Mouse (Mus musculus) MEL (cell line): ENCODE data around the gene Abcc4. TPM values are rescaled to one million over a fixed set of nuclear protein-coding genes. Genes with fewer than 3 reads are reported as not detected.

ENCODE experiments used
- DNase-seq: peaks from one replicate; pipeline ENCODE4 v3.0.0; 2011; ENCODE audit warnings: low read depth, low spot score
- H3K27ac ChIP-seq: 2 replicates; pipeline ENCODE4 v1.5.1; 2012; ENCODE audit warnings: low read depth, mild to moderate bottlenecking, control low read depth, low read length, moderate library complexity; ENCODE audit not compliant: control insufficient read depth
- H3K27me3 ChIP-seq, 2 experiments: fragments of 150-350 bp in 1 of 2; sonication (generic) in 1 of 2; 2 replicates each; pipeline ENCODE4 v1.6.1; 2012; ENCODE audit warnings: low read length in 2 of 2, mild to moderate bottlenecking in 2 of 2, improper control_type of control experiment in 1 of 2, moderate library complexity in 1 of 2; ENCODE audit not compliant: insufficient read depth in 2 of 2, control insufficient read depth in 1 of 2
- H3K36me3 ChIP-seq, 2 experiments: 2 replicates each; pipeline ENCODE4 v1.6.1; 2012 to 2014; ENCODE audit warnings: low read length in 2 of 2, improper control_type of control experiment in 1 of 2, inconsistent platforms in 1 of 2, mild to moderate bottlenecking in 1 of 2; ENCODE audit not compliant: insufficient read depth in 2 of 2, control insufficient read depth in 1 of 2
- H3K4me1 ChIP-seq, 2 experiments: fragments of 150-350 bp in 1 of 2; sonication (generic) in 1 of 2; 2 replicates each; pipeline ENCODE4 v1.6.1; 2012; ENCODE audit warnings: low read length in 2 of 2, improper control_type of control experiment in 1 of 2, mild to moderate bottlenecking in 1 of 2; ENCODE audit not compliant: insufficient read depth in 2 of 2, control insufficient read depth in 1 of 2
- H3K4me3 ChIP-seq, 2 experiments: fragments of 150-350 bp in 1 of 2; sonication (generic) in 1 of 2; 2 replicates each; pipeline ENCODE4 v1.5.1; 2012; ENCODE audit warnings: low read depth in 2 of 2, low read length in 2 of 2, mild to moderate bottlenecking in 2 of 2, moderate library complexity in 2 of 2, control low read depth in 1 of 2, improper control_type of control experiment in 1 of 2; ENCODE audit not compliant: control insufficient read depth in 1 of 2, insufficient read depth in 1 of 2
- H3K79me2 ChIP-seq: 2 replicates; pipeline ENCODE4 v1.6.1; 2012; ENCODE audit warnings: mild to moderate bottlenecking, low read length, moderate library complexity; ENCODE audit not compliant: control insufficient read depth, poor library complexity, insufficient read depth
- H3K9ac ChIP-seq: 2 replicates; pipeline ENCODE4 v1.6.1; 2012; ENCODE audit warnings: low read depth, mild to moderate bottlenecking, control low read depth, low read length, moderate library complexity; ENCODE audit not compliant: control insufficient read depth, poor library complexity, severe bottlenecking
- H3K9me3 ChIP-seq: fragments of 150-350 bp; sonication (generic); replicated peaks from 2 replicates; pipeline ENCODE4 v1.6.1; 2012; ENCODE audit warnings: mild to moderate bottlenecking, low read length, improper control_type of control experiment, moderate library complexity; ENCODE audit not compliant: insufficient read depth
- ELF1 ChIP-seq: IDR thresholded peaks from 2 replicates; pipeline ENCODE4 v1.6.1; 2014; ENCODE audit warnings: low read depth, mild to moderate bottlenecking, inconsistent platforms, low read length, improper control_type of control experiment, moderate library complexity
- EP300 ChIP-seq, 2 experiments: IDR thresholded peaks; 2 replicates each; pipeline ENCODE4 v1.6.1; 2011; ENCODE audit warnings: improper control_type of control experiment in 2 of 2, low read length in 2 of 2, low read depth in 1 of 2, mild to moderate bottlenecking in 1 of 2
- ETS1 ChIP-seq: IDR thresholded peaks from 2 replicates; pipeline ENCODE4 v1.6.1; 2012; ENCODE audit warnings: low read depth, mild to moderate bottlenecking, inconsistent platforms, low read length, improper control_type of control experiment, moderate library complexity
- GATA1 ChIP-seq: IDR thresholded peaks from 2 replicates; pipeline ENCODE4 v1.6.1; 2011; ENCODE audit warnings: low read depth, low read length, improper control_type of control experiment
- JUND ChIP-seq: IDR thresholded peaks from 2 replicates; pipeline ENCODE4 v1.6.1; 2011; ENCODE audit warnings: low read depth, mild to moderate bottlenecking, improper control_type of control experiment, low read length
- MAFK ChIP-seq: IDR thresholded peaks from 2 replicates; pipeline ENCODE4 v1.6.1; 2011; ENCODE audit warnings: low read depth, mild to moderate bottlenecking, low read length, improper control_type of control experiment, borderline replicate concordance
- MAZ ChIP-seq: IDR thresholded peaks from 2 replicates; pipeline ENCODE4 v1.6.1; 2012; ENCODE audit warnings: low read depth, mild to moderate bottlenecking, inconsistent platforms, low read length, improper control_type of control experiment
- MXI1 ChIP-seq: IDR thresholded peaks from 2 replicates; pipeline ENCODE4 v1.6.1; 2011; ENCODE audit warnings: mild to moderate bottlenecking, low read depth, low read length, improper control_type of control experiment
- MYB ChIP-seq: IDR thresholded peaks from 2 replicates; pipeline ENCODE4 v1.6.1; 2011; ENCODE audit warnings: mild to moderate bottlenecking, low read depth, low read length, improper control_type of control experiment
- POLR2A ChIP-seq, 2 experiments: IDR thresholded peaks; 2 replicates each; pipeline ENCODE4 v1.6.1; 2011 to 2012; ENCODE audit warnings: low read length in 2 of 2, mild to moderate bottlenecking in 2 of 2, control low read depth in 1 of 2, improper control_type of control experiment in 1 of 2, low read depth in 1 of 2, moderate library complexity in 1 of 2; ENCODE audit not compliant: control insufficient read depth in 1 of 2, insufficient read depth in 1 of 2, poor library complexity in 1 of 2
- SIN3A ChIP-seq: IDR thresholded peaks from 2 replicates; pipeline ENCODE4 v1.6.1; 2012; ENCODE audit warnings: low read length, improper control_type of control experiment, inconsistent platforms
- SMC3 ChIP-seq: IDR thresholded peaks from 2 replicates; pipeline ENCODE4 v1.6.1; 2011; ENCODE audit warnings: low read depth, low read length, improper control_type of control experiment
- UBTF ChIP-seq: IDR thresholded peaks from 2 replicates; pipeline ENCODE4 v1.6.1; 2012; ENCODE audit warnings: low read depth, mild to moderate bottlenecking, inconsistent platforms, low read length, improper control_type of control experiment, moderate library complexity, borderline replicate concordance; ENCODE audit not compliant: insufficient read depth
- USF1 ChIP-seq: IDR thresholded peaks from 2 replicates; pipeline ENCODE4 v1.6.1; 2014; ENCODE audit warnings: low read depth, mild to moderate bottlenecking, inconsistent platforms, low read length, improper control_type of control experiment, moderate library complexity
- ZKSCAN1 ChIP-seq: IDR thresholded peaks from 2 replicates; pipeline ENCODE4 v1.6.1; 2012; ENCODE audit warnings: low read depth, mild to moderate bottlenecking, inconsistent platforms, low read length, improper control_type of control experiment, moderate library complexity
- ZMIZ1 ChIP-seq: IDR thresholded peaks from 2 replicates; pipeline ENCODE4 v1.6.1; 2012; ENCODE audit warnings: low read depth, mild to moderate bottlenecking, inconsistent platforms, low read length, improper control_type of control experiment, moderate library complexity
- polyA plus RNA-seq, 2 experiments: library from polyadenylated mRNA; stranded (reverse) in 1 of 2; unstranded in 1 of 2; fragments of >175 nt in 1 of 2; fragments of >200 nt in 1 of 2; gene quantifications; 2 replicates each; pipeline versions ENCODE4 v1.2.1 to v1.2.4; 2012; ENCODE audit warnings: low replicate concordance in 2 of 2, low read depth in 1 of 2; ENCODE audit not compliant: insufficient read length in 2 of 2, insufficient read depth in 1 of 2, missing spikeins in 1 of 2
- total RNA-seq: library from RNA; depleted of rRNA; stranded (reverse); fragments of 300-350 nt; gene quantifications from 2 replicates; pipeline ENCODE4 v1.2.3, GENCODE M21; 2012

Abcc4 gene
- total and polyA plus RNA-seq, 3 experiments: 7.1 to 8.4 TPM; not detected in 1

GRCm38 (mm10) chr14:118638447-118639275 is 67.4 kb downstream of the Abcc4 start:
- DNase-seq: no peak
- H3K4me3 ChIP-seq: no peak overlapping the region
- H3K9me3 ChIP-seq: no peaks in the 10 kb centered on the region
- peaks cover 0 to 12% of the 10 kb centered on the region in 2 experiments; a peak in 3 of 4 replicates for H3K4me1 ChIP-seq
- H3K36me3 ChIP-seq: peaks cover 0 to 8% of the 10 kb centered on the region in 2 experiments; a peak in 2 of 4 replicates
- no peak for TF ChIP-seq POLR2A (IDR thresholded peaks at IDR 0.05; ENCODE audit: control insufficient read depth in 1 of 2, insufficient read depth in 1 of 2, low read depth in 1 of 2, low read length in 2 of 2, poor library complexity in 1 of 2)
- TF ChIP-seq USF1: no peak
- TF ChIP-seq GATA1: no peak
- peak in 1 of 2 experiments; percentile 18; a peak in 1 of 4 replicates for TF ChIP-seq EP300 (IDR thresholded peaks at IDR 0.05; ENCODE audit: low read depth in 1 of 2, low read length in 2 of 2)
- TF ChIP-seq SIN3A: no peak
- peak; percentile 39; the same call in 1 of the 2 replicates for TF ChIP-seq MYB
- no peak for TF ChIP-seq ZMIZ1
- no peak for TF ChIP-seq UBTF
- no peak overlapping the region for H3K27ac ChIP-seq
- H3K9ac ChIP-seq: no peak overlapping the region
- H3K79me2 ChIP-seq: no peaks in the 10 kb centered on the region
- H3K27me3 ChIP-seq: no peaks in the 10 kb centered on the region

- Histone ChIP-seq H3K27me3 (no peaks in the 10 kb centered on the region), H3K36me3 (no peaks in the 10 kb centered on the region), H3K4me3 (no peak overlapping the region), H3K9me3 (no peaks in the 10 kb centered on the region), H3K9ac (no peak overlapping the region), H3K27ac (no peak overlapping the region), H3K4me1 (no peaks in the 10 kb centered on the region), H3K79me2 (no peaks in the 10 kb centered on the region)
- no peak for TF ChIP-seq MXI1
- TF ChIP-seq ZKSCAN1: no peak
- TF ChIP-seq ETS1: no peak
- TF ChIP-seq USF1: no peak
- TF ChIP-seq UBTF: no peak
- no peak for TF ChIP-seq MAZ
- no peak for TF ChIP-seq ELF1
- TF ChIP-seq MAFK: no peak
- no peak for TF ChIP-seq GATA1
- TF ChIP-seq JUND: no peak
- no peak for TF ChIP-seq SMC3
- no peak for DNase-seq
Observed at GRCm38 (mm10) chr14:118635493-118636183, 70.4 kb downstream of the Abcc4 start.
